Mouse (Mus musculus) erythroblast, adult 5-6 weeks (primary cell): ENCODE measurements around the gene Amz1. TPM values are rescaled to one million over a fixed set of nuclear protein-coding genes. Genes with fewer than 3 reads are reported as not detected.

Experiments
- ATAC-seq: replicated peaks from 2 replicates; pipeline ENCODE4 v1.8.0; 2016; ENCODE audit warnings: moderate number of reproducible peaks, mild to moderate bottlenecking, moderate TSS enrichment, inconsistent platforms; ENCODE audit not compliant: poor library complexity, low FRiP score, severe bottlenecking
- total RNA-seq, 2 experiments: library from RNA; stranded (forward) in 1 of 2; stranded (reverse) in 1 of 2; fragments of 150-400 nt in 1 of 2; fragments of 200-764, 138-1000 nt in 1 of 2; gene quantifications; 2 replicates each; pipeline versions ENCODE4 v1.2.3 to v1.2.4; 2015 to 2017; ENCODE audit warnings: low replicate concordance in 2 of 2

The Amz1 gene
- total RNA-seq, 2 experiments from 2014 or later: 0.38 to 1.3 TPM

DNA sequence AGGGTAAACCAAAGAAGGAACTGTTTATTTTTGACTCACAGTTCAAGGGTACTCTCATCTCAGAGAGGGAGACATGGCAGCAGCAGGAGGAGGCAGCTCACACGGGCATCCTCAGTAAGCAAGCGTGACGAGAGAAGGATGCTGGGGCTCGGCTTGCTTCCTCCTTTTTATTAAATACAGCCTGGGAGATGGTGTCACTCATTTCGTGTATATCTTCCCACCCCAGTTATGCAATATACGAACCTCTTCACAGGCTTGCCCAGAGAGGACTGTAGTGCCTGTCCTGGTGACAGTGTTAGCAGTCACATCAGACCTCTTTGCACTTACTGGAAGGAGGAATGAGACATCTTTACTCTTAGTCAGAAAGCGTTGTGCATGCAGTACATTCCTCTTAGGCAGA is 3.2 kb upstream of the Amz1 start:
- no peak for ATAC-seq

- ATAC-seq: no peak
These were observed 1.8 kb upstream of the Amz1 start for GRCm38 (mm10) chr5:140722121-140722520.

- no peak for ATAC-seq
These were observed 2.3 kb downstream of the Amz1 start for GRCm38 (mm10) chr5:140726062-140726839.

- no peak for ATAC-seq
These were observed 3.2 kb downstream of the Amz1 start for GRCm38 (mm10) chr5:140726946-140727740.

DNA sequence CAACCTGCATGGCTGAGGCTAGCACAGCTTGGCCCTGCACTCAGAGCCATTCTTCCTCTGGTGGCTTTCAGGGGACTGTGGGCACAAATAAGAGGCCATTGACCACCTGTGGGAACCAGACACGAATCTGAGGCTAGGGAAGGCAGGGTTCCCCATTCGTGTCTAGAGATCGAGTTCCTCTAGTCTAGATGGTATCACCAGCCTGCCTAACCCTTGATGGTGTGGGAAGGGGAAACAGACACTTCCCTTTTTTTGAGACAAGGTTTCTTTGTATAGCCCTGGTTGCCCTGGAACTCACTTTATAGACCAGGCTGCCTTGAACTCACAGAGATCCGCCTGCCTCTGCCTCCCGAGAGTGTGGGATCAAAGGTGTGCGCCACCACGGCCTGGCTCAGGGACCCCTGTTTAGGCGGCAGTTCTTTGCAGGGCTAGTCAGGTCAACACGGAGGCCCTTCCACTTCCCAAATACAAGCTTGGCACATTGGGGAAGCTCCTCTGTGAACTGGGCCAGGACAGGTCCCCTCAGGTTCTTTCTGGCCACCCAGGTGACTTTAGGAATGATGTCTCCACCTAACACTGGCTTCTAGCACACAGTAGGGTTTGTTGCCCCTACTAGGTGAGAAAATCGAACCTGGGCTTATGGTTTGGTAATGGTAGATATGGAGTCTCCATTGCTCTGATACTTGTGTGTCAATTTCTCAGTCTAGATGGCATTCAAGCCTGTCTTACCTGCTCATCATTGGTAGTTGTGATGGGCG is 7.3 kb downstream of the Amz1 start:
- no peak for ATAC-seq

DNA sequence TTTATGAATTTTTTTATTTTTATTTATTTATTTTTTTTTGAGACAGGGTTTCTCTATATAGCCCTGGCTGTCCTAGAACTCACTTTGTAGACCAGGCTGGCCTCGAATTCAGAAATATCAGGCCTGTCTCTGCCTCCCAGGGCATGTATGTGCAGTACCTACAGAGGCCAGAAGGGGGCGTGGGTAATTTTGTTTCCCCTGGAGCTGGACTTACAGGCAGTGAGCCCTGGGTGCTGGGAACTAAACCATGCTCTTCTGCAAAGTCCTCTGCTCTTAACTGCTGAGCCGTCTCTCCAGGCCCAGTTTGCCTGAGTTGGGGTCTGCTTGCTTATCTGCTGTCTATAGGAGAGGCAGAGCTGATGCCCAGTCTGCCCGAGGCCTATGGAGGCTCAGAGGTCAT is 8.3 kb downstream of the Amz1 start:
- peak; percentile 58 for ATAC-seq

- ATAC-seq: no peak
These were observed 9.4 kb downstream of the Amz1 start for GRCm38 (mm10) chr5:140733336-140733735.

- no peak for ATAC-seq
These were observed 11.4 kb downstream of the Amz1 start for GRCm38 (mm10) chr5:140735297-140735696.

- ATAC-seq: no peak
These were observed 12.2 kb downstream of the Amz1 start for GRCm38 (mm10) chr5:140736166-140736565.

DNA sequence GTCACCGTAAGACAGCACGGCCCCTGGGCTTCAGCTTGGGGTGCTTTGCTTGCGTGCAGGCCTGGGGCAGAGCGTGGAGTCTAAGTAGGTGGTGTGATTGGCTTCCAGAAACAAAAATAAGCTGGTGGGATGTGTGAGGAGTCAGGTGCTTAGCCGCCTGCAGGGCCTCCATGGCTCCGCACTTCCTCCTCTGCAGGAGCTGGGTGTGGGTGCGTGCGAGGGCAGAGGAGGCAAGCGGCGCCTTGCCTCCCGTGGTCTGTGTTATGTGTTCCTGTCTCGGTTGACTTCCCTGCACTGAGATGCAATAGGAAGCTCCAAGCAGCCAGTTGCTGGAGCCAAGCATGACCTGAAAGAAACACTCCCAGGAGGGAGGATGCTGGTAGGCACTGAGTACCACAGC is 15.9 kb downstream of the Amz1 start:
- ATAC-seq: no peak

DNA sequence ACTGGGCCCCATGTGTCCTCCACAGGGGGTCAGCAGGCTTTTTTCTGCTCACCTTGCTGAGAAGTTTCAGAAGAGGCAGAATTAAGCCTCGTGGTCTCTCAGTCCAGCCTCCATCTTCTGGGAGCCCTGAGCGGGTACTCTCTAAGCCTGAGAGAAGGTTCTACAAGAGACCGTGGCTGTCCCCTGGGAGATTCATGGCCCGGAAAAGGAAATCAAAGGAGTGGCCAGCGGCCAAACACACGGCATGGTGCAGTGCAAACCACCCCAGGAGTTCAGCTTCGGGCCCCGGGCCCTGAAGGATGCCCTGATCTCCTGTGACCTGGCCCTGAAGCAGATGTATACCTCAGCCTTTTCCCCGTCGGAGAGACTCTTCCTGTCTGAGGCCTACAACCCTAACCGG is 17.1 kb downstream of the Amz1 start:
- 0 out of 2 replicates have a peak, but pooled peaks have one; percentile 7 for ATAC-seq

DNA sequence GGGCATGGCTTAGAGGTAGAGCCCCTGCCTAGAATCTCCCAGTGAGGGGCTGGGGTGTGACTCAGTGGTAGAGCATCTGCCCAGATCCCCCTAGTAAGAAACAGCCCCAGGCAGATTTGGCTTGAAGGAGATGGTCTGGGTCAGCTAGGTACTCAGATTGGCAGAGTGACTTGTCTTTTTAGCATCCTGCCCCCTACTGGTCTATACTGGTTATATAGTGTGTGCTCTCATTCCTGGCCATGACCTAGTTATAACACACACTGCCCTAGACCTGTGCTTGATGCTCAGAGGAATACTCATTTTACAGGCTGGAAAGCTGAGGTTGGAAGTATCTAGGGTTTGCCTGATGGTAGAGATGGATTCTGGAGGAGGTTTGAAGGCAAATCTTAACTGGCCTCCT is 17.9 kb downstream of the Amz1 start:
- ATAC-seq: no peak

DNA sequence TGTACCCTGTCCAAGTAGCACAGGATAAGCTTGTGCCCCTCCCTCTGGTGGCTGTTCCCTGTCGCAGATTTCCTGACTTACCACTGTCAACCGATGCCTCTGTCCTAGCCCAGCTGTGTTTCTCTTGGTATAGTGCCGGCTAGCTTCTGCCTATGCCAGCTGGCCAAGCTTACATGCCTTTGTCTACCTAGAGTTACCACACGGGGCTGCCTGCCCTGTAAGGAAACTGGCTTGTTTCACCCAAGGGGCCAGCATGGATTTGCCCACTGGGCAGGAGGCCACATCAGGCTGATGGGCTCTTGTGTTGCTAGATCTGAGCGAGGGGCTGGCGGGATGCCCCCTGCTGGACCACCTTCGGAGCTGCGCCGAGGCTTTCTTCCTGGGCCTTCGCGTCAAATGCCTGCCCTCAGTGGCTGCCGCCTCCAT is 19.8 kb downstream of the Amz1 start:
- no peak for ATAC-seq

- no peak for ATAC-seq
These were observed 24.5 kb downstream of the Amz1 start for GRCm38 (mm10) chr5:140748425-140748824.

DNA sequence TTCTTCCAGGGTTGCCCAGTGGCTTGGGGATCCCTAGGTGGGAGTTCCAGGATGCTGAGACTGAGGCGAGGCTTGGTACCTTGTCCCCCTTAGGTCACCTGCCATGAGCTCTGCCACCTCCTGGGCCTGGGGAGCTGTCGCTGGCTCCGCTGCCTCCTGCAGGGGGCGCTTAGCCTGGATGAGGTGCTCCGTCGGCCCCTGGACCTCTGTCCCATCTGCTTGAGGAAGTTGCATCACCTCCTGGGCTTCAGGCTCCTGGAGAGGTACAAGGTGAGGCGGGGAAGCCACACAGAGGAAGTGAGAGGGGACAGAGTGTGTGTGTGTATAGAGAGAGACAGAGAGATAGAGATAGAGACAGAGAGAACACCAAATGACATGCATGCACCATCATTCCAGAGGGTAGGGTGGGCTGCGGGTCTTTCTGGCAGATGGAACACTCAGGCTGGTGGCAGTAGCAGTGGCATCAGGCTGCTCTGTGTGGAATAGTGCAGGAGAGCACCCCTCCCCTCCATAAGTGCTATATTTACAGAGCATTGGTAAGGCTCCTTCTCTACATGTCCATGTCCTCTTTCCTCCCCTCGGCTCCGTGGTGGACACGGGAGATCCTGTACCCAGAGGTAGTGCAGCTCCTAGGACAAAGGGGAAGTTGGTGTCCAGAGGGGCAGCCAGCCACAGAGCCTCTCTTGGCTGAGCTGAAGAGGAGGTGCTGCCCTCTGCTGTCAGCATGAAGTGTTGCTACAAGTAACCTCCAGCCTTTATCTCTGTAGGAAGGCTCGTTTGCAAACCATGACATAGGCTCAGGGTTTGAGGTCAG is 25.3 kb downstream of the Amz1 start:
- ATAC-seq: peak; percentile 82

- no peak for ATAC-seq
These were observed 27.0 kb downstream of the Amz1 start for GRCm38 (mm10) chr5:140750925-140751324.

GRCm38 (mm10) chr5:140752041-140752440 is 28.1 kb downstream of the Amz1 start:
- ATAC-seq: no peak

DNA sequence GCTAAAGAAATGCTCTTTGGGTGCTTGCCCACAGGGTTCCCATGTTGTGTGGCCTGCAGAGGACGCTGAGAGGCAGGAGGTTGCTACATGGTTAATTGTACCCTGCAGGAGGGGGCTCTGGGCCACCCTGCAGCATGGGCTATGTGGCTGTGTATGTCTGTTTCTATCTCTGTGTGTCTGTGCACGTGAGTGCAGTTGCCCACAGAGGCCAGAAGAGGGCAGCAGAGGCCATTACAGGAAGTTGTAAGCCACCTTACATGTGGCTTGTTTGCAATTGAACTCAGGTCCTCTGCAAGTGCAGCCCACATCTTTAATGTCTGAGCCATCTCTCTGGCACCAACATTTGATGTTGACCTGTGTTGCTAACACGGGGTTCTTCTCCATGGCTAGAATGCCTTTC is 28.7 kb downstream of the Amz1 start:
- no peak for ATAC-seq

- ATAC-seq: no peak
These were observed 29.3 kb downstream of the Amz1 start for GRCm38 (mm10) chr5:140753223-140753622.

DNA sequence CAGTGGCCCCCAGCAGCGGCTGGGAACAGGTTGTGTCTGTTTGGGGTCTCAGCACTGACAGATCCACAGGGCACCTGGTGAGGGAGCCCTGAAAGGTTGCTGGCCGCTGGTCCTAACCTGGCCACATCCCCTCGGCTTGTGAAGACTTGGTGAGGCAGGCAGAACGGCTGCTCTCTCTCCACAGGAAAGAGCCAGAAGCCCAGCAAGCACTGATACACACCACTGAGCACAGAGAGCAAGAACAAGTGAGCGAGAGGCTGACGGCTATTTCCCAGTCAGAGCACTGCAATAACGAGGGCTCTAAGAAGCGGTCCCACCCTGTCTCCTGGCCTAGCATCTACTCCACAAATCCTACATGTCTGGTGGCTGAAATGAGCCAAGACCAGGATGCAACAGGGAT is 34.9 kb downstream of the Amz1 start:
- ATAC-seq: no peak
